Mouse (Mus musculus): ENCODE results near the gene Git2. TPM values are rescaled to one million over a fixed set of nuclear protein-coding genes. Genes with fewer than 3 reads are reported as not detected.

Git2 gene
- total RNA-seq, 2 experiments from 2014 or later = 32.0 to 46.1 TPM

- no peak for DNase-seq (ENCODE audit: low spot score in 2 of 2)
- intact Hi-C loops (cut with DNase I) = no loop called here
Measured at GRCm38 (mm10) chr5:114702403-114703392, 72.6 kb downstream of the Git2 start.

GRCm38 (mm10) chr5:114699015-114699414, 76.3 kb downstream of the Git2 start:
- intact Hi-C loops (cut with DNase I) = no loop called here

GRCm38 (mm10) chr5:114698044-114698746, 77.1 kb downstream of the Git2 start:
- DNase-seq (ENCODE audit: low spot score in 2 of 2) = peak; percentile 67 to 74
- intact Hi-C loops (cut with DNase I) = no loop called here

More at GRCm38 (mm10) chr5:114699015-114699414, 76.3 kb downstream of the Git2 start:
- no peak for DNase-seq (ENCODE audit: low spot score in 2 of 2)

- intact Hi-C loops (cut with DNase I) = no loop called here
Measured at GRCm38 (mm10) chr5:114696939-114697338, 78.4 kb downstream of the Git2 start.

GRCm38 (mm10) chr5:114695775-114696174, 79.5 kb downstream of the Git2 start:
- no peak for DNase-seq (ENCODE audit: low spot score in 2 of 2)
- intact Hi-C loops (cut with DNase I) = no loop called here

More at GRCm38 (mm10) chr5:114696939-114697338, 78.4 kb downstream of the Git2 start:
- no peak for DNase-seq (ENCODE audit: low spot score in 2 of 2)

GRCm38 (mm10) chr5:114690633-114691567, 84.4 kb downstream of the Git2 start, which contains the start of gene Gltp:
Gltp (minus strand) TSS chr5:114690984.
- DNase-seq (ENCODE audit: low spot score in 2 of 2) = peak; percentile 92 to 94
- intact Hi-C loops (cut with DNase I) = no loop called here

- no peak for DNase-seq (ENCODE audit: low spot score in 2 of 2)
- intact Hi-C loops (cut with DNase I) = no loop called here
Measured at GRCm38 (mm10) chr5:114689700-114690366, 85.5 kb downstream of the Git2 start.

GRCm38 (mm10) chr5:114688703-114689102, 86.6 kb downstream of the Git2 start:
- no peak for DNase-seq (ENCODE audit: low spot score in 2 of 2)
- intact Hi-C loops (cut with DNase I) = no loop called here

- no peak for DNase-seq (ENCODE audit: low spot score in 2 of 2)
- intact Hi-C loops (cut with DNase I) = no loop called here
Measured at GRCm38 (mm10) chr5:114687901-114688300, 87.4 kb downstream of the Git2 start.

GRCm38 (mm10) chr5:114686726-114687210, 88.5 kb downstream of the Git2 start:
- no peak for DNase-seq (ENCODE audit: low spot score in 2 of 2)
- intact Hi-C loops (cut with DNase I) = no loop called here

- DNase-seq (ENCODE audit: low spot score in 2 of 2) = no peak
- intact Hi-C loops (cut with DNase I) = no loop called here
Measured at GRCm38 (mm10) chr5:114685986-114686385, 89.3 kb downstream of the Git2 start.

GRCm38 (mm10) chr5:114681717-114682116, 93.6 kb downstream of the Git2 start:
- no peak for DNase-seq (ENCODE audit: low spot score in 2 of 2)
- intact Hi-C loops (cut with DNase I) = no loop called here

GRCm38 (mm10) chr5:114680676-114681285, 94.5 kb downstream of the Git2 start:
- no peak for DNase-seq (ENCODE audit: low spot score in 2 of 2)
- intact Hi-C loops (cut with DNase I) = no loop called here

- no peak for DNase-seq (ENCODE audit: low spot score in 2 of 2)
- intact Hi-C loops (cut with DNase I) = no loop called here
Measured at GRCm38 (mm10) chr5:114679841-114680591, 95.3 kb downstream of the Git2 start.
